In genomic region chr4:129032963-129033951, GRCm38 (mm10) we compare ENCODE assay signal across 8 mouse cellular contexts. TPM values are rescaled to one million over a fixed set of nuclear protein-coding genes. Genes with fewer than 3 reads are reported as not detected.
DNase-seq lines count a peak whose midpoint lies in the region; ATAC-seq and TF ChIP-seq lines count a peak whose summit lies in the region.

No protein-coding gene starts in this region.

- no peaks in the 10 kb centered on the region for H3K9me3 ChIP-seq in G1E (replicated peaks)
- no peaks in the 10 kb centered on the region for H3K9me3 ChIP-seq in kidney, embryonic 15.5 days (replicated peaks)
- H3K9me3 ChIP-seq in forebrain, embryonic 16.5 days (ENCODE audit: control insufficient read depth, low read length) = no peaks in the 10 kb centered on the region

- peak overlapping the region; percentile 67 for H3K27ac ChIP-seq in kidney, embryonic 15.5 days
- H3K27ac ChIP-seq in forebrain, embryonic 16.5 days (ENCODE audit: low read length) = no peak overlapping the region

- 21% methylated on average over 17 of the region's 17 CpGs for WGBS in kidney, embryonic 15.5 days
- 30% methylated on average over 17 of the region's 17 CpGs for WGBS in forebrain, embryonic 16.5 days

- peak overlapping the region; percentile 8; the same call in 1 of the 2 replicates for H3K9ac ChIP-seq in kidney, embryonic 15.5 days
- no peak overlapping the region for H3K9ac ChIP-seq in forebrain, embryonic 16.5 days (replicated peaks; ENCODE audit: low read depth, low read length)

- H3K27me3 ChIP-seq in G1E (ENCODE audit: insufficient read depth, low read length) = peaks cover 9% of the 10 kb centered on the region; the same call in 1 of the 2 replicates
- no peaks in the 10 kb centered on the region for H3K27me3 ChIP-seq in kidney, embryonic 15.5 days
- no peaks in the 10 kb centered on the region for H3K27me3 ChIP-seq in forebrain, embryonic 16.5 days (replicated peaks; ENCODE audit: control insufficient read depth, insufficient read depth, low read length)

- DNase-seq in A20 (ENCODE audit: low read depth, low spot score) (peak; percentile 92), G1E (ENCODE audit: low spot score) (no peak)
- DNase-seq in cerebellum, adult 9-11 months = peak; percentile 74
- DNase-seq in heart, adult 11 months = peak; percentile 97
- peak; percentile 74 for DNase-seq in lung, postnatal 14 days
- DNase-seq in spleen, postnatal 10 days (ENCODE audit: low spot score in 2 of 2) = peak; percentile 41 to 60

- ATAC-seq in G1E (ENCODE audit: extremely low read depth, insufficient number of reproducible peaks, low FRiP score, poor library complexity, severe bottlenecking) = no peak; the same call in 1 of the 2 replicates
- peak; percentile 94 for ATAC-seq in kidney, embryonic 15.5 days (replicated peaks; ENCODE audit: low FRiP score)
- ATAC-seq in forebrain, embryonic 16.5 days = no peak

- H3K4me3 ChIP-seq in G1E (ENCODE audit: low read depth, low read length) = peak overlapping the region; percentile 28; the same call in 1 of the 2 replicates
- 0 out of 2 replicates have a peak overlapping the region, but pooled peaks have one; percentile 3 for H3K4me3 ChIP-seq in kidney, embryonic 15.5 days (replicated peaks)
- no peak overlapping the region for H3K4me3 ChIP-seq in forebrain, embryonic 16.5 days (replicated peaks; ENCODE audit: low read length)

- peaks cover 29% of the 10 kb centered on the region for H3K4me1 ChIP-seq in G1E (ENCODE audit: insufficient read depth, low read depth, low read length)
- H3K4me1 ChIP-seq in kidney, embryonic 15.5 days = peaks cover 32% of the 10 kb centered on the region
- H3K4me1 ChIP-seq in forebrain, embryonic 16.5 days (replicated peaks; ENCODE audit: control insufficient read depth, insufficient read depth, low read length) = peaks cover 4% of the 10 kb centered on the region

- H3K4me2 ChIP-seq in kidney, embryonic 15.5 days = peak overlapping the region; percentile 46
- H3K4me2 ChIP-seq in forebrain, embryonic 16.5 days (ENCODE audit: low read length) = no peak overlapping the region

- no peak for TF ChIP-seq CTCF in G1E (IDR thresholded peaks at IDR 0.05; ENCODE audit: low read depth, low read length)

- no peaks in the 10 kb centered on the region for H3K36me3 ChIP-seq in G1E (replicated peaks)
- H3K36me3 ChIP-seq in kidney, embryonic 15.5 days = no peaks in the 10 kb centered on the region
- H3K36me3 ChIP-seq in forebrain, embryonic 16.5 days (ENCODE audit: control insufficient read depth, insufficient read depth) = no peaks in the 10 kb centered on the region

RNA-seq across cellular contexts. Expression of gene Rnf19b, which starts 24.8 kb away (rescaled TPM):
- total RNA-seq in G1E (2014; fragmentation: Nextera tagmentation) = 10.8 and 14.2 TPM in 2 replicates
- 76.9 and 87.2 TPM in 2 replicates for total RNA-seq in G1E (2017)
- polyA plus RNA-seq in G1E (2012) = 42.8 and 48.1 TPM in 2 replicates
- polyA plus RNA-seq in kidney, embryonic 15.5 days (2015; fragmentation: Nextera tagmentation; extraction: Ambion mirVana) = 7.1 TPM in 2 replicates
- 21.0 and 26.5 TPM in 2 replicates for polyA plus RNA-seq in forebrain, embryonic 16.5 days (2015; fragmentation: Nextera tagmentation; extraction: Ambion mirVana)

RNA-seq across cellular contexts. Expression of gene Ak2, which starts 41.5 kb away (rescaled TPM):
- total RNA-seq in G1E (2014; fragmentation: Nextera tagmentation) (103 TPM in 2 replicates), G1E (2017) (209 and 214 TPM in 2 replicates)
- 166 and 196 TPM in 2 replicates for polyA plus RNA-seq in G1E (2012)
- 224 and 231 TPM in 2 replicates for polyA plus RNA-seq in kidney, embryonic 15.5 days (2015; fragmentation: Nextera tagmentation; extraction: Ambion mirVana)
- polyA plus RNA-seq in forebrain, embryonic 16.5 days (2015; fragmentation: Nextera tagmentation; extraction: Ambion mirVana) = 96.9 and 103 TPM in 2 replicates
